Mouse (Mus musculus): ENCODE measurements around the gene Vwc2l.
A peak's percentile ranks its signal among the peaks of the same experiment; 100 is the strongest.

Vwc2l gene

DNA sequence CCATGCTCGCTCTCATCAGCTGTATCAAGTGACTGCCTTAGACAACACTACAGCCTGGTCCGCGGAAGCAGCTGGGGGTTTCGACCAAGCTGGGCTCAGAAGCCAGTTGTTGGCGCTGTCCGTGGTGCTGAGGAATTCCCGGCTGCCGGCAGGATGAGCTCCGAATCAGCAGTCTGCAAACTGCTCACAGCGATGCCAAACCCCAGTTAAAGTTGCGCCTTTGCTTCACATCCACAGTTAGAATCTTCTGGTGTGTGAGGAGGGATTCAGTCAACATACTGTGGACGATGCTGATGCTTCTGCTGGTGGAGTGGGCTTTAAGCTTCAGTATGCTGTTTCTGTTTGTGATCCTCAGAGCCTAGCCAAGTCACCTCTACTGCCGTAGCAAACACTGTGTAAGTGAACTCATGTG lies at the start of gene Vwc2l:
TSS of gene Vwc2l (plus strand) at position 61 of the 412 bp plus-strand sequence.
- no peak for DNase-seq (ENCODE audit: low read depth, low spot score)

DNA sequence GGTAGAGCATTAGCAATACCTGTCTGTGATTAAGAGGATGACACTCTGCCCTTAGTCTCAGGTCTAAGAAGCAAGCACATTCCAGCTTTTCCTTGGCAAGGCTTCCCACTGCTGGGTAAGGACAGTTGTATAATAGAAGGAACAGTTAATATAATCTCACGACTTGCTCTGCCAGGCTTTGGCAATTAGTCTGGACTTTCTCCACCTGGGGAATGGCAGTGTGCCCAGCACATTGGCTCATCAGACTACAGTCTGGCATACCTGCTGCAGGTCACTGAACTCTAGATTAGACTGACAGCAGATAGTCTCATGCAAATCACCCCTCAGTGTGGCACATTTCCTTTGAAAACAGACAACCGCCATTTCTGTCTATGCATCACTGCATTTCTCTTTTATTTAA lies 33.0 kb upstream of the Vwc2l start:
- no peak for DNase-seq (ENCODE audit: low read depth, low spot score)

DNA sequence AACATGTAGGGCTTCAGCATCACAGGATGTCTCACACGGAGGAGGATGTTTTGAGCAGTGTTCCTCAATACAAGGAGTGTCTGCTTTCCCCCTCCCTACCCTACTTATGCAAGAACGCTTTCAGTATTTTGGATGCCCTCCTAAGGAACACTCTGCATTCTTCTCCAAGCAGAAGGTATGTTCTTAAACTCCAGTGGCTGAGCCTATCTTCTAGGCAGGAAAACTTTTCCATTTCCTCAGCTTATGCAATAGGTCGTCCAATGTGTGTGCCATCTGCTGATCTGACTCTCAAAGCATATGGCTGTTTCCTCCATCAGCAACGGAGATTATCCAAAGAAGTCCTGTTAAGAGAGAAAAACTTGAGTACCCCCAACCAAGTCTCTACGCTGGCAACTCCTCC lies 25.2 kb upstream of the Vwc2l start:
- DNase-seq (ENCODE audit: low read depth, low spot score), result no peak

DNA sequence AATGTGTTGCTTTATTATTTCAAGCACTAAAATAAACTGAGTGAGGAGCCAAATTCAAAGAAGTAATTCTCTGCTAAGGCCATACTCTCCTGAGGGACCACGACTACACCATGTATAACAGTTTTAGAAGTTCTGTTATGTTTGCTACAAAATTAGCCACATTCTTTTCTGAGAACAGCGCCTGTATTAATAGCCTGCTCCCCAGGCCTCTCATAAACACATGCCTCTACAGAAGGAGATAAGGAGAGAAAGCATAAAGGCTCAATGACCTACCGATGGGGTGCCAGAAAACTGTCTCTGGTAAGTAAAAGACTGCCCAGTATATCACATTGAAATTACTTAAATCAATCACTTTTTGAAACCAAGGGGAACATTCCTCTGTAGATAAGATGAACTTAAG lies 21.6 kb upstream of the Vwc2l start:
- DNase-seq (ENCODE audit: low read depth, low spot score), result no peak

DNA sequence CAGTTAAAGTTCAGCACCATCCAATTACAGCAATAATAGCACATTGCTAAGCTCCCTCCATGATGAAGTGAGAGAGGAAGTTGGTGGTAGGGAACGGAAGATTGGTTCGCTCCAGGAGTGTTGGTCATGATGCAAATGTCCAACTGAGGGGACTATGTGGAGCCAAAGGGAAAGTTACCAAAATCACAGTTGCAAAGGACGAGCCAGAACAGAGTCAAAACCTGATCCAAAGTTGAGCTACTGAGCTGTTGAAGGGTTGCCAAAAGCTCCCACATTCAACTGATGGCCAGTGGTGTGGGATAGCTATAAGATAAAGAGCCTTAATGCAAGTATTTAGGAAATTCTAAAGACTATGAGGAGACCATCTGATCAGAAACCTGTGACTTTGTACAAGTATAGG lies 19.7 kb upstream of the Vwc2l start:
- DNase-seq (ENCODE audit: low read depth, low spot score), result no peak

DNA sequence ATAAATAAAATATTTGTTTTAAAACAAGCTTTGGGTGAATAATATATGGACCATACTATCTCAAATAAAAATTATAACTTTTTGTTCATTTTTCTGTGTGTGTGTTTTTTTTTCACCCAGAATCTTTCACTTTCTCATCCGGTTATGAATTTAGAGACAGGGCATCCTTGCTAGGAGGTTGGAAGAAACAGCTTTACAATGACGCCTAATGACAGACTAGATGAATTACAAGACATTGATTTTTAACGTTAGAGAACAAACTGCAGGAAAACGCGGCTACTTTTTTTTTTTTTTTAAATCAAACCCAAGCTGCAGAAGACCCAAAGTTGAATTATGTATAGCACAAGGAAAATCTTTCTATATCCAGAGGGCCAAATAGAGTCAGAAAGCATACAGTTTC lies 470 bp upstream of the Vwc2l start:
- DNase-seq (ENCODE audit: low read depth, low spot score), result no peak

DNA sequence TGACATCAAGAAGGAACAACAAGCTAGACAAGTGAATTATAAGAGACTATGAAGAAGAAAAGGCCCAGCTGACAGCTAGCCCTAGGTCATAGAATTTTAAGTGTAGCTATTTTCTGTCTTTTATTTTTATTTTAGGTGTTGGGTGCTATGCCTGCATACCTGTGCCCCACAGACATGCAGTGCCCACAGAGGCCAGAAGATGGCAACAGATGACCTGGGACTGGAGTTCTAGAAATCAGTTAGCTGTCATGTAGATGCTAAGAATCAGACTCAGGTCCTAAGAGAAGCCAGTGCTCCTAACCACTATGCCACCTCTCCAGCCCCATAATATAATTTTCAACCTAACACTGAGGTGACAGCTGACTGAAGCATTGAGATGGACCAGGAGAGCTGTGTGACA lies 61.6 kb downstream of the Vwc2l start:
- no peak for DNase-seq (ENCODE audit: low read depth, low spot score)

DNA sequence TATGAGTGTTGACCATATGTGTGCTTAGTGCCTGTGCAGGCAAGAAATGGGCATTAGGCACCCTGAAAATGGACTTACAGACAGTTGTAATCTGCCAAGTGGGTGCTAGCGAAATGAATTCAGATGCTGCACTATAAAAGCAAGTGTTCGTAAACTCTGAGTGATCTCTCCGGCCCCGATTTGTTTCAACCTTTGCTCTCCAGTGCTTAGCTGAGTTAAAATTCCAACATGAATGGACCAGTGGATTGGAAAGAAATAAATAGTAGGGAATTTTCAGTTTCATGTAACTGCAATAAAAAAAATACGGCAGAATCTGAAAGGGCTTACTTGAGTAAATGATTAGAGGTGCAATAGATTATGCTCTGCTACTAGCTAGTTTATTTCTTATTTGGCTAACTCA lies 66.1 kb downstream of the Vwc2l start:
- no peak for DNase-seq (ENCODE audit: low read depth, low spot score)

DNA sequence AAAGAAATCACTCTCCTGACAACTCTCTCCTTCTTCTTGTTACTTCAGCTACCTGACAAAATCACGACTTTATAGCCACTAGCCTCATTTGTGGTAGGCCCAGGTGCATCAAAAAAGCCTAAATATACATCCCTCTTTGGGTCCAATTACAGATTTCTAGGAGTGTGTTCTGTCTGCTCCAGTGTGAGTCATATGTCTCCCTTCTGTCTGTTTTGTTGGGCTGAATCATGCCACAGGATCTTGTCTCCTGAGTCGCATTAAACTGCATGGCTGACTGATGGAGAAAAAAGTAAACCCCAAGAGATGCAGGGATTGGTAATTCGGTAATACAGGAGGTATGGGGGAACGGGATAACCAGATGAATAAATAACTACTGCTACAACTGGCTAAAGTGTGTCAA lies 69.6 kb downstream of the Vwc2l start:
- DNase-seq (ENCODE audit: low read depth, low spot score), result no peak

DNA sequence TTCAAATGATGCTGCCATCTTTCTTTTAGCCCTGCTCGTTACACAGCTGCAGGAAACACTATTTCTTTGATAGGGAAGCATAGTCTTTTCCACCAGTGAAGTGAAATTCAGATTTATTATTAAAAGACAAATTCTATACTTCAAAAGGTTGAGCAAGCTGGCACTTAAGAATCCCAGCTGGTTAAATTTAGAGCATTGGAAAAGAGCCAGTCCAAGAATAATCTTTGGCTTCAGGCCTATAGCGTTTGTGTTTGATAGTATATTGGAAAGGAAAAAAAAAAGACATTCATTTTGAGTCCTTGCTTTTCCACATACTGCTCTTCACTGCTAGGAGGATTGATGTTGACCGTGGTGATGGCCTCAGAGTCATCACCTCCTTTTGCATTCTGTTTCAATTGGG lies 77.9 kb downstream of the Vwc2l start:
- no peak for DNase-seq (ENCODE audit: low read depth, low spot score)

DNA sequence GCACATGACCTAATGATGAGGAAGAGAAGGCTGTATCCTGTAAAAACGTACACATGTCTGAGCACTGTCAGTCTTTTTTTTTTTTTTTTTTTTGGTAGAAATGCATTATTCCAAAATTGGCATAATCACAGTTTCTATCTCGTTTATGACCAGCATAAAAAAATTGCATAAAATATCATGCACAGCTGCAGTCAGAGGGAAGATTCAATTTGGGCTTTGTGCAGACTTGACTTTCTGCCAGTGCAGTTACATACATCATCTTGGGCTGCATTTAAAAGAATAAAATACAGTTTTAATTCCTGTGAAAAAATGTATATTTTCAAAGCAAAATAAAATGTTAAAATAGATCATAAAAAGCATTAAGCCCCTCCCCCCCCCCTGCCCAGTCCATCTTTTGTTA lies 97.6 kb downstream of the Vwc2l start:
- DNase-seq (ENCODE audit: low read depth, low spot score), result no peak

DNA sequence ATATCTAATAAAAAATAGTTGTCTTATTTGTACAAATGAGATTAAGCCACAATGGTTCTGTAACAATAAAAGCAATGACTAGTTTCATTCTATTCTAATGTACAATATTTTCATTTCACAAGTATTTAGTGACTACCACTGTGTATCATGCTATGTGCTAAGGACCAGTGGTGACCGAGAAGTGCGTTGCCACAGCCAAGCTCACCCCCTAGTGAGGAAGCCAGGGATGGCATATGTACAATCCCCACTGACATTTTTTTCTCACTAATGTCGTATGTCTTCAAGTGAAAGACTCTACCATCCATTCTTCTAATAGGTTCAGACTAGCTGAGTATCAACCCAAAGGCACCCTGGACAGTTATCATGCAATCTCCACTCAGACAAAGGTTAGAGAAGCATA lies 107.7 kb downstream of the Vwc2l start:
- DNase-seq (ENCODE audit: low read depth, low spot score), result no peak

DNA sequence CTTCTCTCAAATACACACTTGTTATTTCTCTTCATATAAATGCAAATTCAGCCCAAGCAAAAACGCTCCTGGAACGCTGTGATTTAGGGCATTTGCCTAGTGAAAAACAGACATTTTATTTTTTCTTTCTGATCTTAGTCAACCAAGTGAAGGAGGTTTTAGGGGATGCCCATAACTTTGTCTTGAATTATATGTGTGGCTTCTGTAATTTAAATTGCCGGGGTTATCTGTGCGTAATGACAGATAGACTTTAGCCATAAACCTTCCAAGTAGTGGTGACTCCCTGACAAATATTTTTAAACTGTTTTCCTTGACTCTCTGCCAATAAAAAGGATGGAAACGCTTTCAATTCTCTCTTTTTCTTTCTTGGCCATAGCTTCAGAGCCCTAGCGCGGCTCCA lies 116.7 kb downstream of the Vwc2l start:
- no peak for DNase-seq (ENCODE audit: low read depth, low spot score)

DNA sequence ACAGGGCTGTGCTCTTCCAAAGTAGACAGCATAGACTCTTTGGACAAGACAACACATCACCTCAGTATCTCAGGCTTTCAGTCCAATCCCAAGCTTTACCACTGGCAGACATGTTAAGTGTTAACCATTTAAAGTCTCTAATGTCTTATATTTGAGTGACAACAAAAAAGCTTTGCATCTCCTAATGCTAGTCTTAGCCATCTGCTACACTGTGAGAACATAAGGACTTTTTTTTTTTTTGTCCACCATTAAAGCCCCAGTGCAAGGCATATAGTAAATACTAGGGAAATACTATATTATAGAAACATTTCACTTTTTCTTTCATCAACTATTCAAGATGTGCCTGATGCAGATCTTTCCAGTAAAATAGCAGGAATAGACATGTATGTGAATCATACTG lies 119.8 kb downstream of the Vwc2l start:
- DNase-seq (ENCODE audit: low read depth, low spot score), result no peak

DNA sequence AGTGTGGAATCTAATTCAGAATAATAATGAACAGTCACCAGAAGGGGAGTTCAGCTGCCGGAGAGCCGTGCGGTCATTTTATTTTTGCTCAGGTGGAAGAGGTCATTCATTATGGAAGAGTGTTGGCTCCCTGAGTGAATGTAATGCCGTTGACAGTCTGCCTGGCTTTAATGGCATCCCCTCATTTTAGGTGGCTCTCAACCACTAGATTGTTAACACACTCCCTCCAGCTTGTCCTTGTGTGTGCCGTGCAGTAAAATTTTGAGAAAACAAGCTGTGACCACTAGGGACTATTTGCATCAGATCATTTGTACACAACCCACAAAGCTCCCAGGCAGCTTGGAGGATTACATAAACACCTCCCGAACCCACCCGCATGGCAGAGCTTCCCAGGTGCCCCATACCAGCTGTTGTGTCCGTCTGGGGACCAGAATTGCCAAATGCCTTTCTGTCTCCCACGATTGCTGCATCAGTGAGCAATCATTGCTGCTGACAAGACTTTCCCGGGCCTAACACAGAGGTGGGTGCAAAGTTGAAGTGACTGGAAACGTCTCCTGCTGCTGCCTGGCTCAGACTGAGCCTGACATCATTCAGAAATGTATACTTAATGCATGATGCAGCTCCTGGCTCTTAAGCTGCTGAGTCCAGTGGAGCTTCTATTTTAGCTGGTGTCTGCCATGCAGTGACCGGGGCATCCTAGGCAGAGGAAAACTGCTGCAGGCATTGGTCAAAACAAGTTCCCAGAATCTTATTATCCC lies 126.3 kb downstream of the Vwc2l start:
- peak; percentile 29 for DNase-seq (ENCODE audit: low read depth, low spot score)

DNA sequence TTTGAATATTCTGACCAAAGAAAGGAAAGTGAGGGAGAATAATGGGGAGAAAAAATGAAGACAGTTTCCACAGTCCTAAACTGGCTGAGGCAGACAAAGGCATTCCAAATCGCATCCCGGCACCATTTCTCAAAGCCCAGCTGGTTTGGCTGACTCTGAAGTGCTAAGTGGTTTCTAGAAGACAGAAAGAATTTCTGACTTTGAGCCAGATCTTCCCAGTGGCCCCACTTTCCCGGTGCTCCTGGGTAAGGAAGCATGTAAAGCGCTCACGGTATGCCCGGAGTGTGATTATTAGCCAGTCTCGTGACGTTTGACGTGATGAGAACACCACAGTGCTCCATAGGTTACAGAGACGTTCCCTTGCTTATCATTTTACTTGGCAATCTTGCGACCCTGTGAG lies 127.9 kb downstream of the Vwc2l start:
- DNase-seq (ENCODE audit: low read depth, low spot score), result no peak

DNA sequence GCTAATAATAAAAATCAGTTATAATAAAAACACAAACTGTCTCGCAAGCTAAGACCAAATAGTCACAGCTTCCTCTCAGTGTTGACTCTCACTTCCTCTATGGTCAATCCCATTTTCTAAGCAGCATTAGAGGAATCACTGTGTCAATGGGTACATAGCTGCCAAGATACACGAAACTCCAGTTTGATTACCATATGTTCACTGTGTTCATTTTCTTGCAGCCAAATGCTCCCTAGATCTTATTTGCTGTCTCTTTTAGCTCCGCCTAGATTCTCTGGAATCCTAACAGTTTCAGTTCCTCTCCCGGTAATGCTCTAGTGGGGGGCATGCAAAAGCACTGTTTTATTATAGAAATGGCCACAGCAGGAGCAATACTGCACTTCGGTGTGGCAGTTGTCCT lies 130.4 kb downstream of the Vwc2l start:
- no peak for DNase-seq (ENCODE audit: low read depth, low spot score)

DNA sequence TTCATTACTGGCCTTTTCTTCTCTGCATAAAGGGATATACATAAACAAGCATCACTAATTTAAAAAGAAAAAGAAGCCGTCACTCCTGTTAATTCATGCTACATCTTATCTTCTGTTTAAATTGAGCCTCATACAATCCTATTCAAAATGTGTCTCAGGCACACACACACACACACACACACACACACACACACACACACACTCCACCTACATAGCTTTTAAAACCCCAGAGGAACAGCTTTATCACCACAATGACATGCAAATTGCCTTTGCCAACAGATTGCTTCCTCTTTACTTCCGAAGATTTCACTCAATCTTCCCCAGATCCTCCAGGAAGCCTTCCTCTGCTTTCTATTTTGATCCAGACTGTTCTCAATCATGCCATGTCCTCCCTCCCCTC lies 136.2 kb downstream of the Vwc2l start:
- no peak for DNase-seq (ENCODE audit: low read depth, low spot score)

DNA sequence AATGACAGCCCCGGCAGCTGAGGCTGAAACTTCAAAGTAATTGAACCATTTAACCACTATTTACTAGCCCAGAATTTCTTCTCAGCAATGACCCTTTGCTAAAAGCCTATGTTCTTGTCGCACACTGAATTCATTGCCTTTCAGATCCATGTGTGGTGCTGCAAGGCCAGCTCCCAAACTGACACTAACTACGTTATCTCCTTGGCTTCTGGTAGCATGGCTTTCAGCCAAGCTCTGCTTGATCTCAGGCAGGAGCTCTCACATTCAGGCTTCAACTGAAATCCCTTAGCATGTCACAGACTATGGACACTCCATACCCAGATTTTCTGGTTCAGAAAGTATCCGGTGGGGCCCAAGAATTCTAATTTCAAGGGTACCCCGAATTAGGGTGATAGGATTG lies 140.6 kb downstream of the Vwc2l start:
- no peak for DNase-seq (ENCODE audit: low read depth, low spot score)

DNA sequence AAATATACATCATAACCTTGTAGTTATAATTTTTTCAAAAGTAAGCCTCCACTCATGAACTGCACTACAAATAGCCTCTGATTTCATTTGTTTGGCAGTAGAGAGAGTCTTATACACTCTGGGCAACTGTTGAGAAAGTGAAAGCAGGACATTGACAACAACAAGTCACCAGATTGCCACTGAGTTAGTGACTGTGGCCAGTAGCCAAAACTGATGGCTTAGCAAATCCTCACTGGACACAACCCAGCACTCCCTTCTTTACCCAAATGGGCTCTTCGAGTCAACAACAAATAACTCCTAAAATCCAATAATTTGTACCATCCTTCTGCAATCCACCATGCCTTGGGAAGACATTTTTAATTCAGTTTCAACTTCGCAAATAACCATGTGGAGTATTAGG lies 155.0 kb downstream of the Vwc2l start:
- no peak for DNase-seq (ENCODE audit: low read depth, low spot score)

DNA sequence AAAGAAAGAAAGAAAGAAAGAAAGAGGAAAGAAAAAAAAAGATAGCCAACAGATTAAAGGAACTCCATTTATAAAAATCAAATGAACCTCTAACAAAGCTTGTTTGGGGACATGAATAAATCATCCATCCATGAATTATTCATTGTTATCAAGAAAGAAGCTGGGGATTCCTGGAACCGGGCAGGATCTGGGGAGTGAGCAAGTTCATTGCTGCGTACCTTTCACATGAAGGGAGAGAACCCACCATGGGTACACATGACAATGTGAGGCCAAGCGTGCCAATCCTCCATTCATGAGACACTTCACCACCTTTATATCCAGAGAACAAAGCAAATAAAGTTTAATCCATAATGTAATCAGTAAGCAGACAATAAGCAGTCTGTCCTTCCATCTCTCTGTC lies 155.8 kb downstream of the Vwc2l start:
- DNase-seq (ENCODE audit: low read depth, low spot score), result no peak

DNA sequence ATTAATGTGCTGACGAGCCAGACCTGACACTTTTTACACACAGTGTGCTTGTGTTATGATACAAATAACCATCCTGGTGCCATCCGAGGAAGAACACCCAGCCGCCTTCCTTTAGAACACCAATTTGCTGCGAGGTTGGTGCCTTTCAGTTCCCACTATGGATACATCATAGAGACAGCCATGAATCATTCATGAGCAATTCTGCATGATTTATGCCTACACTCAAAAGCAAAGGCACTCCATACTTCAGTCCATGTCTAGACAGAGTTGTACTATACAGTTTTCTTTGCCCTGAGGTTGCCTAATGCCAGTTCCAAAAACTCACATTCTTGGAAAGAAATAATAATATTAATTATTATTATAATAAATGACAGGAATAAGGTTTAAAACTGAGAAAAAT lies 158.6 kb downstream of the Vwc2l start:
- no peak for DNase-seq (ENCODE audit: low read depth, low spot score)

DNA sequence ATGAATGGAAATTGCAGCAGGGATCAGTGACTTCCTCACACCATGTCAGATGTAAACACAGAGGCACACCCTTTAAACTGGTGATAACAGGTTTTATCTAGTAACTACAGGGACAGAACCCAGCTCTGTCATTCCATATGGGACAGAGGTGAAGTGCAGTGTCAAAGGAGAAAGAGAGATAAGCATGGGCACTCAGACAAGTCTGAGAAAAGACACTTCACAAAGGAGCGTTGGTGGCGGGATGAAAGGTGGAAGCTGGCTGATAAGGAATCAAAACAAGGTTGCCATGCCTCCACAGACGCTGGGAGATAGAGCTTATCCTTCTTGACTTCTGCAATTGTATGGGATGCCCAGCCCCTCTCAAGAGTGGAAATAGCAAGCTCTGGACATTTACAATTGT lies 176.8 kb downstream of the Vwc2l start:
- no peak for DNase-seq (ENCODE audit: low read depth, low spot score)

DNA sequence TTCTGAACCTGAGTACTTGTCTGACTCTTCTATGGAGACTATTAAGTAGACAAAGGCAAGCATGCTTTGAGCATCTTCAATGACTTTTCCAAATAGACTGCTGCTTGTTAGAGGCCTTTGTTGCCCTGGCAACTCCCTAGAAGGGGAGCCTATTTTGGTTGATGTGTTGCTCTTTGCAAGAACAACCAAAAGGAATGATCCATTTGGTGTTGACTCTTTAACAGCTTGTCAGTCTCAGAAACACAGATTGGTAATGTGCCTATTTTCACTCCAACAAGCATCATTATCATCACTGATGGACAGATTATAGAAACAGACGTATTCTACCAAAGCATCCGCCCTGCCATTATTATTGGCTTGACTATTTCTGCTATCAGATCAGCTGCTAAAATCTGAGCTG lies 181.9 kb downstream of the Vwc2l start:
- DNase-seq (ENCODE audit: low read depth, low spot score), result no peak

Measured in retina, adult 2 months (tissue).